11 mouse cellular contexts compared by ENCODE assay signal in genomic region chr14:37819959-37820358, GRCm38 (mm10).
DNase-seq lines count a peak whose midpoint lies in the region; ATAC-seq and TF ChIP-seq lines count a peak whose summit lies in the region.
"Had no signal": no experiment of that assay in that cellular context is flagged by ENCODE, and none has a peak within 500 bp of the region (broad histone marks: within the 10 kb centered on the region; RNA-seq: fewer than 3 reads in every experiment).

No protein-coding gene starts in this region.

- H3K79me2 ChIP-seq in liver, adult 2 months (ENCODE audit: control insufficient read depth, insufficient read depth, low read length) = no peaks in the 10 kb centered on the region

- H3K4me1 ChIP-seq in forebrain, embryonic 12.5 days = no peaks in the 10 kb centered on the region
- H3K4me1 ChIP-seq in forebrain, embryonic 10.5 days = peaks cover 10% of the 10 kb centered on the region; the same call in 1 of the 2 replicates
- H3K4me1 ChIP-seq in liver, adult 2 months (ENCODE audit: control insufficient read depth, insufficient read depth, low read length) = no peaks in the 10 kb centered on the region
- no peaks in the 10 kb centered on the region for H3K4me1 ChIP-seq in liver, embryonic 12.5 days
- H3K4me1 ChIP-seq: limb, embryonic 13.5 days; megakaryocyte, embryonic 14.5 days had no signal

- no peak overlapping the region for H3K4me2 ChIP-seq in forebrain, embryonic 12.5 days
- no peak overlapping the region for H3K4me2 ChIP-seq in liver, embryonic 12.5 days
- H3K4me2 ChIP-seq: limb, embryonic 13.5 days had no signal

- ATAC-seq in forebrain, embryonic 12.5 days (ENCODE audit: low FRiP score) = 0 out of 2 replicates have a peak, but pooled peaks have one; percentile 30
- ATAC-seq in liver, embryonic 12.5 days = no peak

- TF ChIP-seq POLR2A in liver, adult 2 months (IDR thresholded peaks at IDR 0.05; ENCODE audit: extremely low read depth, insufficient read depth, low read length) = no peak

- no peaks in the 10 kb centered on the region for H3K27me3 ChIP-seq in forebrain, embryonic 12.5 days
- no peaks in the 10 kb centered on the region for H3K27me3 ChIP-seq in forebrain, embryonic 10.5 days (ENCODE audit: poor library complexity, severe bottlenecking)
- no peaks in the 10 kb centered on the region for H3K27me3 ChIP-seq in liver, adult 2 months (ENCODE audit: control insufficient read depth, insufficient read depth, low read length)
- no peaks in the 10 kb centered on the region for H3K27me3 ChIP-seq in liver, embryonic 12.5 days (replicated peaks)
- H3K27me3 ChIP-seq: limb, embryonic 13.5 days; megakaryocyte, embryonic 14.5 days had no signal

- H3K9ac ChIP-seq in forebrain, embryonic 12.5 days = no peak overlapping the region
- no peak overlapping the region for H3K9ac ChIP-seq in liver, adult 2 months (ENCODE audit: low read depth, low read length)
- no peak overlapping the region for H3K9ac ChIP-seq in liver, embryonic 12.5 days
- H3K9ac ChIP-seq: limb, embryonic 13.5 days had no signal

- peak; percentile 55 for TF ChIP-seq CTCF in liver, adult 2 months (IDR thresholded peaks at IDR 0.05; ENCODE audit: low read depth, low read length)

- H3K4me3 ChIP-seq in forebrain, embryonic 12.5 days (replicated peaks) = no peak overlapping the region
- no peak overlapping the region for H3K4me3 ChIP-seq in forebrain, embryonic 10.5 days
- no peak overlapping the region for H3K4me3 ChIP-seq in liver, adult 2 months (ENCODE audit: insufficient read depth, low read depth, low read length)
- no peak overlapping the region for H3K4me3 ChIP-seq in liver, embryonic 12.5 days
- H3K4me3 ChIP-seq: limb, embryonic 13.5 days; megakaryocyte, embryonic 14.5 days had no signal

- H3K9me3 ChIP-seq in forebrain, embryonic 12.5 days = no peaks in the 10 kb centered on the region
- no peaks in the 10 kb centered on the region for H3K9me3 ChIP-seq in forebrain, embryonic 10.5 days
- no peaks in the 10 kb centered on the region; the same call in 1 of the 2 replicates for H3K9me3 ChIP-seq in liver, embryonic 12.5 days (replicated peaks)
- H3K9me3 ChIP-seq: limb, embryonic 13.5 days; megakaryocyte, embryonic 14.5 days had no signal

- H3K27ac ChIP-seq in forebrain, embryonic 12.5 days = no peak overlapping the region
- no peak overlapping the region for H3K27ac ChIP-seq in forebrain, embryonic 10.5 days
- no peak overlapping the region for H3K27ac ChIP-seq in liver, adult 2 months (replicated peaks; ENCODE audit: insufficient read depth, low read depth, low read length)
- H3K27ac ChIP-seq in liver, embryonic 12.5 days = no peak overlapping the region
- H3K27ac ChIP-seq: limb, embryonic 13.5 days had no signal

- WGBS in forebrain, embryonic 12.5 days = 23% methylated on average over 7 of the region's 7 CpGs
- WGBS in forebrain, embryonic 10.5 days = 19% methylated on average over 7 of the region's 7 CpGs
- WGBS in liver, adult 2 months = 33% methylated on average over 7 of the region's 7 CpGs
- WGBS in liver, embryonic 12.5 days (ENCODE audit: insufficient replicate concordance) = 15% methylated on average over 7 of the region's 7 CpGs

- no peak for DNase-seq in forebrain, embryonic 10.5 days (ENCODE audit: extremely low spot score, low spot score)
- peak; percentile 8 for DNase-seq in liver, adult 2 months (ENCODE audit: extremely low read depth, low read depth, low spot score)
- peak; percentile 47 for DNase-seq in embryo, embryonic 10 days (ENCODE audit: low spot score)
- peak; percentile 32 for DNase-seq in mesoderm, embryonic 11.5 days (ENCODE audit: low read depth, low spot score)
- DNase-seq in cerebellum, postnatal 25 days = no peak
- no peak for DNase-seq in MN1 (ENCODE audit: low spot score)
- DNase-seq: adrenal gland, adult 8-10 months had no signal

- no peaks in the 10 kb centered on the region for H3K36me3 ChIP-seq in forebrain, embryonic 12.5 days (replicated peaks)
- H3K36me3 ChIP-seq in forebrain, embryonic 10.5 days (replicated peaks) = no peaks in the 10 kb centered on the region
- H3K36me3 ChIP-seq in liver, adult 2 months (ENCODE audit: control insufficient read depth, insufficient read depth, low read length) = no peaks in the 10 kb centered on the region
- H3K36me3 ChIP-seq in liver, embryonic 12.5 days = no peaks in the 10 kb centered on the region
- H3K36me3 ChIP-seq: limb, embryonic 13.5 days had no signal

Comparison
In these comparisons a context has a peak if more than half of its experiments do, and no peak if none do; other contexts are left out.
1. DNase-seq: peak in liver, adult 2 months (single experiment), embryo, embryonic 10 days (single experiment) and mesoderm, embryonic 11.5 days (single experiment); none in forebrain, embryonic 10.5 days (single experiment), cerebellum, postnatal 25 days (0 of 2) and MN1 (single experiment).